Mouse (Mus musculus): Measurements from ENCODE around the gene Pard6a. TPM values are rescaled to one million over a fixed set of nuclear protein-coding genes. Genes with fewer than 3 reads are reported as not detected.

The Pard6a gene
- polyA plus RNA-seq, 1 experiment: 82.9 TPM

DNA sequence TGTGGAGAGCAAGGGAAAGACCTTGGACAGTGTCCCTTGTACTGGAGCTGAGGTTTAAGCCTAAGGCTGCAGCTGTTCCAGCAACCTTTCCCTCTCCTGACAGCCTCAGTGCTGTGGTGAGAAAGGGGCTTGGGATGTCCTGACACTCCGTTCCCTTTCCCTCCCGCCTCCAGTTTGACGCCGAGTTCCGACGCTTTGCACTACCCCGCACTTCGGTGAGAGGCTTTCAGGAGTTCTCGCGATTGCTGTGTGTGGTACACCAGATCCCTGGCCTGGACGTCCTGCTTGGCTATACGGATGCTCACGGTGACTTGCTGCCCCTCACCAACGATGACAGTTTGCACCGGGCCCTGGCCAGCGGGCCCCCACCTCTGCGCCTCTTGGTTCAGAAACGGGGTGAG, 1.1 kb downstream of the Pard6a start:
- Histone ChIP-seq H3K4me3 (ENCODE audit: control insufficient read depth, low read depth, low read length) (peak overlapping the region; percentile 93), H3K36me3 (ENCODE audit: control insufficient read depth, insufficient read depth, low read length) (no peaks in the 10 kb centered on the region), H3K27ac (ENCODE audit: control insufficient read depth, insufficient read depth, low read depth, low read length) (peak overlapping the region; percentile 15; the same call in 1 of the 2 replicates), H3K27me3 (ENCODE audit: control insufficient read depth, insufficient read depth, low read length) (no peaks in the 10 kb centered on the region), H3K4me1 (ENCODE audit: control insufficient read depth, insufficient read depth, low read length) (peaks cover 24% of the 10 kb centered on the region)
- TF ChIP-seq POLR2A (IDR thresholded peaks at IDR 0.05; ENCODE audit: control insufficient read depth, low read depth, low read length) (no peak), CTCF (IDR thresholded peaks at IDR 0.05; ENCODE audit: control insufficient read depth, insufficient read depth, insufficient replicate concordance, low read depth, low read length) (no peak)

- Histone ChIP-seq H3K4me3 (ENCODE audit: control insufficient read depth, low read depth, low read length) (peak overlapping the region; percentile 93), H3K27me3 (ENCODE audit: control insufficient read depth, insufficient read depth, low read length) (no peaks in the 10 kb centered on the region), H3K36me3 (ENCODE audit: control insufficient read depth, insufficient read depth, low read length) (no peaks in the 10 kb centered on the region), H3K4me1 (ENCODE audit: control insufficient read depth, insufficient read depth, low read length) (peaks cover 29% of the 10 kb centered on the region), H3K27ac (ENCODE audit: control insufficient read depth, insufficient read depth, low read depth, low read length) (no peak overlapping the region)
- TF ChIP-seq CTCF (IDR thresholded peaks at IDR 0.05; ENCODE audit: control insufficient read depth, insufficient read depth, insufficient replicate concordance, low read depth, low read length) (no peak), POLR2A (IDR thresholded peaks at IDR 0.05; ENCODE audit: control insufficient read depth, low read depth, low read length) (no peak; the same call in 1 of the 2 replicates)
These were observed 1.9 kb downstream of the Pard6a start for GRCm38 (mm10) chr8:105702731-105703415.

DNA sequence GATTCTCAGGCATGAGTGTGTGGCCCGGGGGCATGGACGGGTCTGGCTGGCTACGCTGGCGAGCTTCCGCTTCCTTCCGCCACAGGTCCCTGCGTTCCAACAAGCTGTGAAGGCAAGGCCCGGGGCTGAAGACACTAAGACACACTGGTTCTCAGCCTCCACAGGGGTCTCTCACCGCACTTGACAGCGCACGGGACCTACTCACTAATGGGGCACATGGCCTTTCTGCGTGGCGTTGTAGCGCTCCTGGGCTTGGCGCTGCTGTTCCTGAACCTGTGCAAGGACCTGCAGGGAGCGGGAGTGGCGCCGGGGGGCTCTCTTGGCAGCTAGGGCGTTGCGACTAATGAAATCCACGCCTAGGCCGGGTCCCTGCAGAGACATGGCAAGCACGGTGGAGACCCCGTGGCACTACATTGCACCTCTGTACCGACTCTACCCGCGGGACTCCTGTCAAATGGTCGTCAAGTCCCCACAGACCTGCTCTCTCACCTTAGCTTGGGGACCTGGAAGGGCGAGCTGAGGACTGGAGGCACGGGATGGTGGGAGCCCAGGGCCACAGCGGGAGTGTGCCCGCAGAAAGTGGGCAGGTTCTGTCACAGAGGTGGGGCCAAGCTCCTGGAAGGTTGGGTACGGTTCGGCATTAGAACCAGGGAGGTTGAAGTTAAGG, 3.3 kb downstream of the Pard6a start:
- no peaks in the 10 kb centered on the region for H3K27me3 ChIP-seq (ENCODE audit: control insufficient read depth, insufficient read depth, low read length)
- TF ChIP-seq POLR2A (IDR thresholded peaks at IDR 0.05; ENCODE audit: control insufficient read depth, low read depth, low read length) (no peak), CTCF (IDR thresholded peaks at IDR 0.05; ENCODE audit: control insufficient read depth, insufficient read depth, insufficient replicate concordance, low read depth, low read length) (no peak)
- H3K4me1 ChIP-seq (ENCODE audit: control insufficient read depth, insufficient read depth, low read length): peaks cover 34% of the 10 kb centered on the region
- no peak overlapping the region for H3K27ac ChIP-seq (ENCODE audit: control insufficient read depth, insufficient read depth, low read depth, low read length)
- no peaks in the 10 kb centered on the region for H3K36me3 ChIP-seq (ENCODE audit: control insufficient read depth, insufficient read depth, low read length)
- H3K4me3 ChIP-seq (ENCODE audit: control insufficient read depth, low read depth, low read length): peak overlapping the region; percentile 51

GRCm38 (mm10) chr8:105704955-105705354, 4.0 kb downstream of the Pard6a start:
- TF ChIP-seq POLR2A (IDR thresholded peaks at IDR 0.05; ENCODE audit: control insufficient read depth, low read depth, low read length) (no peak), CTCF (IDR thresholded peaks at IDR 0.05; ENCODE audit: control insufficient read depth, insufficient read depth, insufficient replicate concordance, low read depth, low read length) (no peak)
- Histone ChIP-seq H3K27ac (ENCODE audit: control insufficient read depth, insufficient read depth, low read depth, low read length) (no peak overlapping the region), H3K36me3 (ENCODE audit: control insufficient read depth, insufficient read depth, low read length) (no peaks in the 10 kb centered on the region), H3K4me1 (ENCODE audit: control insufficient read depth, insufficient read depth, low read length) (peaks cover 38% of the 10 kb centered on the region), H3K4me3 (ENCODE audit: control insufficient read depth, low read depth, low read length) (peak overlapping the region; percentile 5; the same call in 1 of the 2 replicates), H3K27me3 (ENCODE audit: control insufficient read depth, insufficient read depth, low read length) (no peaks in the 10 kb centered on the region)

DNA sequence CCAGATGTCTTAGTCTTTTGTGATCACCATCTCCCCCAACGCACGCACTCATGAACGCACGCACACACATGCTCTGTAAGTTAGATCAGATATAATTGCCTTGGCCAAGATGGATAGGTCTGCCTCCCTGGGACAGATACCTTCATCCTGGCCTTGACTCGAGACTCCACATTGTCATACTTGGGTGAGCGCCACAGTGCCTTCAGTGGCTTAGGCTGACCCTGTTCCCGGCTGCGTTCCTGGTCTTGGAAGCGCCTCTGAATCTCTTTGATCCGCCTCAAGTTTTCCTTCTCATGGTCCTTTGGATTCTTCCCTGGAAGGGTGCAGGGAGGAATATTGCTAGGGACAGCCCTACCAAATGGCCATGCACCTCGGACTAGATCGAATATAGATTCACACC, 5.5 kb downstream of the Pard6a start:
- H3K4me1 ChIP-seq (ENCODE audit: control insufficient read depth, insufficient read depth, low read length): peaks cover 35% of the 10 kb centered on the region
- H3K36me3 ChIP-seq (ENCODE audit: control insufficient read depth, insufficient read depth, low read length): no peaks in the 10 kb centered on the region

GRCm38 (mm10) chr8:105707498-105708403, 6.8 kb downstream of the Pard6a start, which contains the start of the genes 4933405L10Rik and Enkd1:
TSS of gene 4933405L10Rik (plus strand) at chr8:105707655.
TSS of gene Enkd1 (minus strand) at chr8:105708210.
- H3K36me3 ChIP-seq (ENCODE audit: control insufficient read depth, insufficient read depth, low read length): no peaks in the 10 kb centered on the region
- H3K27me3 ChIP-seq (ENCODE audit: control insufficient read depth, insufficient read depth, low read length): no peaks in the 10 kb centered on the region
- peak within 1 kb of the TSS; percentile 83 for H3K27ac ChIP-seq (ENCODE audit: control insufficient read depth, insufficient read depth, low read depth, low read length)
- H3K4me3 ChIP-seq (ENCODE audit: control insufficient read depth, low read depth, low read length): peak within 1 kb of the TSS; percentile 90
- H3K4me1 ChIP-seq (ENCODE audit: control insufficient read depth, insufficient read depth, low read length): peaks cover 25% of the 10 kb centered on the region
- peak; percentile 53 for TF ChIP-seq POLR2A (IDR thresholded peaks at IDR 0.05; ENCODE audit: control insufficient read depth, low read depth, low read length)
- TF ChIP-seq CTCF (IDR thresholded peaks at IDR 0.05; ENCODE audit: control insufficient read depth, insufficient read depth, insufficient replicate concordance, low read depth, low read length): no peak

More for the DNA sequence above, 5.5 kb downstream of the Pard6a start:
- TF ChIP-seq CTCF (IDR thresholded peaks at IDR 0.05; ENCODE audit: control insufficient read depth, insufficient read depth, insufficient replicate concordance, low read depth, low read length) (no peak), POLR2A (IDR thresholded peaks at IDR 0.05; ENCODE audit: control insufficient read depth, low read depth, low read length) (no peak)
- peak overlapping the region; percentile 7 for H3K4me3 ChIP-seq (ENCODE audit: control insufficient read depth, low read depth, low read length)
- H3K27me3 ChIP-seq (ENCODE audit: control insufficient read depth, insufficient read depth, low read length): no peaks in the 10 kb centered on the region
- H3K27ac ChIP-seq (ENCODE audit: control insufficient read depth, insufficient read depth, low read depth, low read length): no peak overlapping the region
